Mouse (Mus musculus) layer of hippocampus, adult 2 months (tissue): ENCODE results near the gene Irgm1. TPM values are rescaled to one million over a fixed set of nuclear protein-coding genes. Genes with fewer than 3 reads are reported as not detected.
"Not testable (repeated sequence)": the region's sequence is repeated elsewhere in the genome, so short reads cannot be mapped to it uniquely, and the experiment has no call there.

Source experiments
- DNase-seq, 2 experiments: peaks; one replicate each; pipeline ENCODE4 v3.0.0; 2022; ENCODE audit warnings: low spot score in 2 of 2
- H3K27ac ChIP-seq: fragments of 200-600 bp; 2 replicates; pipeline ENCODE4 v1.8.1; 2022
- H3K4me3 ChIP-seq: fragments of 200-600 bp; 2 replicates; pipeline ENCODE4 v1.8.1; 2022; ENCODE audit warnings: mild to moderate bottlenecking
- CTCF ChIP-seq: fragments of 200-600 bp; conservative IDR thresholded peaks from 2 replicates; pipeline ENCODE4 v1.8.1; 2022; ENCODE audit warnings: antibody characterized with exemption, mild to moderate bottlenecking, moderate library complexity
- long read RNA-seq, 2 experiments: library from polyadenylated mRNA; stranded (forward); transcript quantifications; one replicate each; pipeline ENCODE4 v2.0.0; 2021; ENCODE audit warnings: borderline mapping rate in 2 of 2
- total RNA-seq, 2 experiments: library from RNA; stranded (reverse); gene quantifications; 2 replicates each; pipeline ENCODE4 v1.2.3; 2021

Gene Irgm1
- 1 to 10 TPM; 3.6 to 4.3 TPM for total RNA-seq
- long read RNA-seq, experiment 1, partial matches to known transcripts = 0 of 2 reads
- long read RNA-seq, experiment 1, other reads (novel, unspliced or antisense) = 1 of 2 reads
- long read RNA-seq, experiment 2, partial matches to known transcripts = 0 of 8 reads
- long read RNA-seq, experiment 2, other reads (novel, unspliced or antisense) = 4 of 8 reads

DNA sequence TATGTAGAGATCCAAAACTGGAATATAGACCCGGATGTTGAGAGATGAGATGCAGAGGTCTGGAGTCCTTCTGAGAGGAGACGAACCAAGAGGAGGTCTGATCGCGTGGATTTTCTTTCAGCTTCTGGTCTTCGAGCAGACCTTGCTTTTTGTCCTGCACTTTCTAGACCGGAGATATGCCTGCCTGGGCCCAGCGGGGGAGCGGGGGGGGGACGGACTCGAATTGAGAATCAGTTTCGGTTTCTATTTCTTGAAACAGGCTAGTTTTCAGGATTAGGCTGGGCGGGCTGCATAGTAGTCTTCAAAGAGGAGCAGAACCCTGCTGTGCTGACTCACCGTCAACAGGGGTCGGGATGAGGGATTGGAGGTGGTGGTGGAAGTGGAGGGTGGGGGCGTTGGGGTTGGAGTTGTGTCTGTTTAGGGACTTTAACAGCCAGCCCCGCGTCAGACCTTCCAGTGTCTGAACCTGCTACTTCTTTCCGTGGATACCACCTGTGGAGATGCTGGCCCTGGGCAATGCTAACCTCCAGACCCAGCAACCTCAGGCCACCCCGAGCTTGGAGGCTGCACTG lies at the start of gene Irgm1:
Gene Irgm1, minus strand, starts transcription at position 483 of the 572 bp plus-strand sequence.
- DNase-seq = peak in 1 of 2 experiments; percentile 37
- Histone ChIP-seq H3K27ac (peak within 1 kb of the TSS; percentile 86), H3K4me3 (peak within 1 kb of the TSS; percentile 65)
- TF ChIP-seq CTCF = peak; percentile 36

DNA sequence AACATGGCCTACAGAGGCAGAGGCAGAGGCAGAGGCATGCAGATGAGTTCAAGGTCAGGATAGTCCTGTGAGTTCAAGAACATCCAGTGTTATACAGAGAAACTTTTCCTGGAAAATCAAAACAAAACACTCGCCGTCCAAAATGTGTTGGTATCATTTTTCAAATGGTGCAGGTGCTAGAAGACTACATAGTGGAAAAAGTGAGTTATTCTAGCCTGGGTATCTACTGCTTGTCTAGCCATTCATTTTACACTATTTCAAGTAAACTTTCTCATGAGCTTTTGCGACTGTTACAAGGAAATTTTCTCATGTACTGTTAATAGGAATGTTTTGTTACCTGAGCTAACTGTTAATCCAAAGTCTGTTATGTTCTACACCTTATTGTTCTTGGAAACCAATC lies 46.9 kb upstream of the Irgm1 start:
- no peak for TF ChIP-seq CTCF
- Histone ChIP-seq H3K4me3 (no peak overlapping the region), H3K27ac (no peak overlapping the region)
- DNase-seq = no peak

DNA sequence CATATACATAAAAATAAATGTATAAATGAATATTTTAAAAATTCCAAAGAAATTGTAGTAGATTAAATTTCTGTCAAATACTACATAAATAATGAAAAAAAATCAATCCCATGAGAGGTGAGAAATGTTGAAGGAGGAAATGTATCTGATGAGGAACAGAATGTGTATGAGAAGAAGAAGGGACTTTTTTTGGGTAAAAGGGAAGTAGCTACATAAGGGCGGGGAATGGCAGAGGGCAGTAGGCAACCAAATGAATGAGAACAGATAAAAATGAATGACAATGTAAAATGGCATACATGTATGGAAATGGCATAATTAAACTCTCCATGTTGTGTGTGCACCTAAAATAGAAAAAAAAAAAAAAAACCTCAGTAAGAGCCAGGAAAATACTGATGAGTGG lies 42.1 kb upstream of the Irgm1 start:
- no peak for TF ChIP-seq CTCF
- H3K4me3 ChIP-seq = no peak overlapping the region
- no peak for DNase-seq
- no peak overlapping the region for H3K27ac ChIP-seq

DNA sequence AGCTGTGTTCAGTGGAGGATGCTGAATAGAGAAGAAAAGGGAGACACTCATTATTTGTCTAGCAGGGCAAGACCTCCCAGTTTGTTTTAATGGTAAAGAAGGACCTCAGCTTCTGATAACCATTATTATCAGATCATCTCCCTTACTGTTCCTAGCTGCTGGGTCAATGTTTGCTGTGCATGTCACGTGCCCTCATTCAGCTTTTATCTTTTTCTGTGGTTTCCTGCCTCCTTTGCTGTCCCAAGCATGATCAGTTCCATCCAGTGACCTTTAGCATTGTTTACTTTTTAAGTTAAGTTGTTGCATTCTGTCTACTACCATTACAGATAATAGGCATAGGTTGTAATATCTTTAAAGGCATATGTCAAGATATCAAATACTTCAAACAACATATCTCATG lies 37.0 kb upstream of the Irgm1 start:
- TF ChIP-seq CTCF = no peak
- H3K27ac ChIP-seq = no peak overlapping the region
- H3K4me3 ChIP-seq = no peak overlapping the region
- no peak for DNase-seq

DNA sequence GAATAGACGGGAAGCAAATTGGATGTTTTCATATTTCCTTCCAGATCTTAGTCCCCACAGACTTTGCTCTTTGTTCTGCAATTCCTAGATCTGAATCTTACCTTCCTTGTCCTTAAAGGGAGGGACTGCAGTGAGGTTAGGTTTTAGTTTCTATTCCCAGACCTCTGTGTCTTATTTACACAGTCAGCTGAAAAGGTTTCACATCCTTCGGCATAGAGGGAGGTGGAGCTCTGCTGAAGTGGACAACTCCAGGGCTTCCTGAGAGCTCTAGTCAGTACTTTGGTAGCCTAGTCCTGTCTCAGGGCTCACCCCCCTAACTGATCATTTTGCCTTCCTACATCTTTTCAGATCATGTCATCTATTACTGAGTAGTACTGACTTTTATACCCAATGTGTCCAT lies 30.5 kb upstream of the Irgm1 start, which contains the start of gene Gm5431:
Gene Gm5431, minus strand, starts transcription at position 194 of the 400 bp plus-strand sequence.
- no peak for DNase-seq
- no peak within 1 kb of the TSS for H3K27ac ChIP-seq
- no peak for TF ChIP-seq CTCF

DNA sequence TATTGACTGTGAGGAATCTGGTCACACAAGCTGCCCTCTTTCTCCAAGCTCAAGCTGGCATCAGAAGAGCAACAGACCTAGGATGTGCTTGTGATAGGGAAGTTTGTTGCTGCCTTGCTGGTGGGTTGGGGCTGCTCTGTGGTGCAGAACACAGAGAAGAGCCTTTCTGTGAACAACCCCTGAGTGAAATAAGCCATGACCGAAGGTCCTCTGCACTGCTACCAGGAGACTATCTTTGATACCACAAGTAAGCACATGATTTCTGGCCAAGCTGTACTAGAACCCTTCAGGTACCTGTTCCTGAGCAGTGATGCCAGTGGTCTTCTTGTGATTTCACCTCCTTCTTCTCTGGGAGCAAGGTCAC lies 30.1 kb upstream of the Irgm1 start:
- H3K4me3 ChIP-seq, DNase-seq, H3K27ac ChIP-seq: not testable (repeated sequence)

More for the DNA sequence above, 30.5 kb upstream of the Irgm1 start, which contains the start of gene Gm5431:
- no peak within 1 kb of the TSS for H3K4me3 ChIP-seq

DNA sequence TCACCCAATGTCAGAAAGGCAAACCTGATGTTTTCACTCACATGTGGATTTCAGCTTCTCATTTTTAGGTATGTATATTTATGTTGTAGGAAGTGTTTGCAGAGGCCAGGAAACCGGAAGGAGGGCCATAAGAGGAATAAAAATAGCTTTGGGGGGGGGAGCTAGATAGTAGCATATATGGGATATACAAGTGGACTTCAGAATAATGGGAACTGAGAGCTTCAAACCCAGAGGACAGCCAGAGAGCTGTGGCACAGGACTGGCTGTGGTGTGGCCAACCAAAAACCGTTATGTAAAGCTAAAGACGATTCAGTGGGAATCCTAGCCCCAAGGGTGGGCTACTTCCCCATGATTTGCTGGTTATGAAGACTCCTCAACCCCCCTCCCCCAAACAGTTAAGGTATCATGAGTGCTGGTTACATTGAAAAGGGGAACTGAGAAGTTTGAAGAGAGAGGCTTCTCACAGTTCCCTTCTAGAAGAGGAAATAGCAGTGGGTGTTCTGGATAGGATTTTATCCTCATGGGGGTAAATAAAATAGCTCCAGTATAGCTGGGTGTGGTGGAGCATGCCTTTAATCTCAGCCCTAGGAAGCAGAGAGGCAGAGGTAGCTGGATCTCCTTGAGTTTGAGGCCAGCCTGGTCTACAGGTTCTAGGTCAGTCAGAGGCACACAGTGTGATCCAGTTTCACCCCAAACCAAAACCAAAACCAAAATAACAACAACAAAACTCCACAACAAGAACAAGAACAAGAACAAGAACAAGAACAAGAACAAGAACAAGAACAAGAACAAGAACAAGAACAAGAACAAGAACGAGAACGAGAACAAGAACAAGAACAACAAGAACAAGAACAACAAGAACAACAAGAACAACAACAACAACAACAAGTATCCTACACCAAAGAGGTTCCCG lies 29.4 kb upstream of the Irgm1 start:
- not testable (repeated sequence) for H3K27ac ChIP-seq, DNase-seq, H3K4me3 ChIP-seq

DNA sequence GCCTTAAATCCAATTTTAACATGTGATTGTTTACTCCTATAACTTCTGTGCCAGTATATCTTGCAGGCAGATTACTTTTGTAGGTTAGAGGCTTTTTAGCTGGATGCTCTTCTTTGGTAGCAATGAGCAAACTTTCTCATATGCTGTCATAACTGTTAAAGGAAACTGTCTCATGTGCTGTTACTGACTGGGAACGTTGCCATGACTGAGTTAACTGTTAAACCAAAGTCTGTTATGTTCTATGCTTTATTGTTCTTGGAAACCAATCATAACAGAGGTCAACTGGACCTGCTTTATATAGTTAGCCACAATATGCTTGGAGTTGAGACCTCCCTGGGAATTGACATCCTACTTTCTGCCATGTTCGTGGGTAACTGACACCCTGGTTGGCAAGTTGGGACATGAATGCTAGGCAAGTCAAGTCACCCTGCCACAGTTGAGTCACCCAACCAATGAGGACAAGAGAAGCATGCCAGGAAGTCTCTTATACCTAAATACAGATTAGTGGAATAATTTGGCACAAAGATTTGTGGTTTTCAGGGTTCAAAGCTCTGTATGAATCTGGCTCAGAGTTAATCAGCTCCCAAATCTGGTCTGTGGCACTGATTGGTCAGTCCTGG lies 27.4 kb upstream of the Irgm1 start:
- no peak overlapping the region for H3K4me3 ChIP-seq
- no peak for DNase-seq
- no peak overlapping the region for H3K27ac ChIP-seq
- TF ChIP-seq CTCF = no peak

DNA sequence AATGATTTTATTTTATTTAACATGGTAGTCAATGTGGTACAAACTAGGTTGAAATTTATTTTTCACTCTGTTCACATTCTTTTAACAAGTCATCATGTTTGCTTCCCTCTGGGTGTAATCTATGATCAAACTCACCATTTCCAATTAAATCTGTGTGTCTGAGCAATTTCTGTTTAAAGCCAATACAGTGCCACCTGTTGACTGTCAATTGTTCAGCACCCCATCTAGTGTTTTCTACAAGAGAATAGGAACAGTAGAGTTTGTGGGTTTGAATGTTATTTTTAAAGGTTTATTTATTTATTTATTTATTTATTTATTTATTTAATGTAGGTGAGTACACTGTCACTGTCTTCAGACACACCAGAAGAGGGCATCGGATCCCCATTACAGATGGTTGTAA lies 5.2 kb upstream of the Irgm1 start:
- Histone ChIP-seq H3K27ac (no peak overlapping the region), H3K4me3 (no peak overlapping the region)
- no peak for DNase-seq
- TF ChIP-seq CTCF = peak; percentile 46

DNA sequence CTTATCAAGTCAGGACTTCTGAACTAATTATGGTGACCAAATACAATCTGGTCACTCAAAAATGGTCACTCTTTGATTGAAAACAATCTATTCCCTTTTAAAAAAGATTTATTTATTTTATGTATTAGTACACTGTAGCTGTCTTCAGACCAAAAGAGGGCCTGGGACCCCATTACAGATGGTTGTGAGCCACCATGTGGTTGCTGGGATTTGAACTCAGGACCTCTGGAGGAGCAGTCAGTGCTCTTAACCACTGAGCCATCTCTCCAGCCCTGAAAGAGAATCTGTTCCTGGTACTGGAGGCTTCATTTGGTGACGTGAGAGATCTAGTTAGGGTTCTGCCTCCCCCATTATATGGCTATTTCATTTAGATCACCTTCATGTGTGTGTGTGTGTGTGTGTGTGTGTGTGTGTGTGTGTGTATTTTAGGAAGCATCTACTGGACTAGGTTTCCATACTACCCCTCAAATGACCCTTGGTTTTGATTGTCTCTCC lies 3.9 kb upstream of the Irgm1 start:
- DNase-seq = not testable (repeated sequence)

DNA sequence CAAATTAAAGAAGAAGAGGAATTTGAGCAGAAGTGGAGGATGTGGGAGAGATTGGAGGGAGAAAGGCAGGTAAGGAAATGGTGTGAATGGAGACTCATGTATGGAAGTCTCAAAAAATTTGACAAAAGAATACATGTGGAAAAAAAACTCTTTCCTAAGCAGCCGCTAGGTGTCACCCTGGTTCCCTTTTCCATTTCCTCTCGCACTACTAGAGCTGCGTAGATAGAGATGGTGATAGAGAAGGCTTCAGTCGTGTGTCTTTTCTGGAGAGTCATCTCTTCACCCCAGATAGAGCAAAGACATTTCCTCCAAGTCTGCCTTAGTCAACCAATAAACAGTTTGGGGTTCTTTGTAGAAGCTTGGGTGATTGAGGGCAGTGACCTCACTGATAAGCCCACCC lies 3.0 kb upstream of the Irgm1 start:
- Histone ChIP-seq H3K4me3 (no peak overlapping the region), H3K27ac (no peak overlapping the region)
- DNase-seq = peak; percentile 53 to 66
- TF ChIP-seq CTCF = peak; percentile 91

More for the DNA sequence above, 3.9 kb upstream of the Irgm1 start:
- not testable (repeated sequence) for H3K4me3 ChIP-seq, H3K27ac ChIP-seq

DNA sequence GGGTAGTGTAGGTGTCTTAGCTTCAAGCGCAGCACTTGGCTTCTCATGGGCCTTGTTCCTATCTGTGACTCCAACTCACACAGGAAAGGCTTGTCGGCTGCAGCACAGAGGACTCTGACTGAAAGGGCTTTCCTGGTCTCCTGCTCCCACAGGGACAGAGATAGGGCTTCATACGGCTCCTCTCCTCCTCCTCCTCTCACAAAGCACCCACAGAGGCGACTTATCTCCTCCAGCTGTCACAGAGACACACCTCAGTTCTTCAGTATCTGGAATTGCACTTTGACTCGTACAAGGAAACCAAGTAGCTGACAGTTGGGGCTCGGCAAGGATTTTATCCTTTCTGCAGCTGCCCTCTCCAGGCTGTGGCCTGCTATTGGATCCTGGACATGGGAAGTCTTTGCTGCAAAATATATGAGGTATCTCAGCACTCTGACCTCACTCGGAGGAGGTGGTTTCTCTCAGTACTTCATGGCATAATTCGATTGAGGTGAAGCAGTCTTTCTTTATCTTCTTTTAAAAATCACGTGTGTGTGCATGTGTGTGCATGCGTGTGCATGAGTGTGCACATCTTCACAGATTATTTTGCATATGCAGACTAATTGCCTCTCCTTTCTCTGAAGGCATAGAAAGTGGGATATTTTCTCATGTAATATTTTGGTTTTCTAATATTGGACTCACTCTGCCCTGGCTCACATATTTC lies 2.3 kb upstream of the Irgm1 start:
- Histone ChIP-seq H3K27ac (no peak overlapping the region; the same call in 1 of the 2 replicates), H3K4me3 (no peak overlapping the region)
- no peak for DNase-seq
- no peak for TF ChIP-seq CTCF
